Mouse (Mus musculus): Measurements from ENCODE around the gene Cyb5d1. TPM values are rescaled to one million over a fixed set of nuclear protein-coding genes. Genes with fewer than 3 reads are reported as not detected.

Gene Cyb5d1
- polyA plus RNA-seq, 1 experiment from 2014 or later = 43.7 TPM

DNA sequence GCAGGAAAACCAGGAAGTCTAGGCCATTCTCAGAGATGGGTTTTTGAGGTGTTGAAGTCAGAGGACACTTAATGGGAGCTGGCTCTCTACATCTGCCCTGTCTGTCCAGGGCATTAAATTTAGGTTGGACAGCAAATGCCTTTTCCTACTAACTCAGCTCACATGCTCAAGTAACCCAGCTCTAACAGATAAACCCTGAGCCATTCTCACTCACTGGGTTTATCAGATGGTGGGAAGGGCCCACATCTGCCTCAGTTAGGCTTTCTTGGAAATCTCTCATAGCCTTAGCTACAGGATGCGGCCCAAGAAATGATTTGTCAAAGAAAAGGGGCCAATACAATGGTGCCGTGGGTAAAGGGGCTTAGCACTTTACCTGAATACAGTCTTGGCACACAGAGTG is 30.8 kb upstream of the Cyb5d1 start:
- whole genome bisulfite sequencing = 86% methylated on average over 2 of the region's 2 CpGs
- Histone ChIP-seq H3K36me3 (ENCODE audit: control insufficient read depth, insufficient read depth, low read length) (no peaks in the 10 kb centered on the region), H3K4me1 (replicated peaks; ENCODE audit: control insufficient read depth, insufficient read depth, low read length) (0 out of 2 replicates have a peak, but pooled peaks cover under 1% of the 10 kb centered on the region), H3K27me3 (ENCODE audit: control insufficient read depth, insufficient read depth, low read length) (peaks cover 9% of the 10 kb centered on the region), H3K9me3 (ENCODE audit: control insufficient read depth, low read length) (no peaks in the 10 kb centered on the region), H3K9ac (ENCODE audit: low read length) (no peak overlapping the region), H3K4me2 (ENCODE audit: low read depth, low read length, severe bottlenecking) (no peak overlapping the region), H3K4me3 (ENCODE audit: low read depth, low read length) (no peak overlapping the region), H3K27ac (ENCODE audit: low read depth, low read length) (no peak overlapping the region)
- DNase-seq (ENCODE audit: low spot score) (no peak), ATAC-seq (replicated peaks; ENCODE audit: low FRiP score) (no peak)

GRCm38 (mm10) chr11:69423885-69424284 is 28.5 kb upstream of the Cyb5d1 start:
- no peak overlapping the region for H3K9ac ChIP-seq (ENCODE audit: low read length)
- DNase-seq (ENCODE audit: low spot score) (no peak), ATAC-seq (replicated peaks; ENCODE audit: low FRiP score) (no peak)
- H3K4me2 ChIP-seq (ENCODE audit: low read depth, low read length, severe bottlenecking) = no peak overlapping the region
- peaks cover 17% of the 10 kb centered on the region for H3K27me3 ChIP-seq (ENCODE audit: control insufficient read depth, insufficient read depth, low read length)
- H3K4me3 ChIP-seq (ENCODE audit: low read depth, low read length) = no peak overlapping the region
- no peaks in the 10 kb centered on the region for H3K9me3 ChIP-seq (ENCODE audit: control insufficient read depth, low read length)
- H3K36me3 ChIP-seq (ENCODE audit: control insufficient read depth, insufficient read depth, low read length) = no peaks in the 10 kb centered on the region
- peaks cover 15% of the 10 kb centered on the region for H3K4me1 ChIP-seq (replicated peaks; ENCODE audit: control insufficient read depth, insufficient read depth, low read length)
- 81% methylated on average over 6 of the region's 6 CpGs for WGBS
- no peak overlapping the region for H3K27ac ChIP-seq (ENCODE audit: low read depth, low read length)

DNA sequence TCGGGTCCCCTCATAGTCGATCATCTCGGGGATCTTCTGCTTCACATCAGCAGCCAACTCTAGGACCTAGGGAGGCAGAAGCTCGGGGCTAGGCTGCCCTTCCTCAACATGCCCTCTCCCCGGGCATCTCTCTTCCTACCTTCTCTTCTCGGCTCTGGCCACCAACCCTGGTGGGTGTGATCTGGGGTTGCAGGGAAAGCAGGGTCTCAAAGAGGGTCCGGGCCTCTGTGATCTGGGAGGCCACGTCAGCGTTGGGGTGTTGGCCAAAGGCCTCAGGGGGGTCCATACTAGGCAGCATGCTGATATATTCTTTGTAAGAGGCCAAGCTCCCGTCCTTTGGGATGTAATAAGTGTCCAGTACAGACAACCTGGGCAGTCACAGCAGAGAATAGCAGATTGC is 27.4 kb upstream of the Cyb5d1 start:
- H3K4me1 ChIP-seq (replicated peaks; ENCODE audit: control insufficient read depth, insufficient read depth, low read length) = peaks cover 18% of the 10 kb centered on the region
- H3K4me3 ChIP-seq (ENCODE audit: low read depth, low read length) = no peak overlapping the region
- peaks cover 17% of the 10 kb centered on the region for H3K27me3 ChIP-seq (ENCODE audit: control insufficient read depth, insufficient read depth, low read length)
- H3K9me3 ChIP-seq (ENCODE audit: control insufficient read depth, low read length) = no peaks in the 10 kb centered on the region
- no peaks in the 10 kb centered on the region for H3K36me3 ChIP-seq (ENCODE audit: control insufficient read depth, insufficient read depth, low read length)
- no peak for ATAC-seq (replicated peaks; ENCODE audit: low FRiP score)
- 93% methylated on average over 10 of the region's 10 CpGs for WGBS
- no peak overlapping the region for H3K27ac ChIP-seq (ENCODE audit: low read depth, low read length)
- DNase-seq (ENCODE audit: low spot score) = no peak
- no peak overlapping the region for H3K4me2 ChIP-seq (ENCODE audit: low read depth, low read length, severe bottlenecking)
- H3K9ac ChIP-seq (ENCODE audit: low read length) = no peak overlapping the region

- no peak overlapping the region for H3K4me2 ChIP-seq (ENCODE audit: low read depth, low read length, severe bottlenecking)
- 11% methylated on average over 25 of the region's 25 CpGs for WGBS
- peaks cover 17% of the 10 kb centered on the region for H3K27me3 ChIP-seq (ENCODE audit: control insufficient read depth, insufficient read depth, low read length)
- peak; percentile 61 for DNase-seq (ENCODE audit: low spot score)
- no peaks in the 10 kb centered on the region for H3K36me3 ChIP-seq (ENCODE audit: control insufficient read depth, insufficient read depth, low read length)
- no peak overlapping the region for H3K4me3 ChIP-seq (ENCODE audit: low read depth, low read length)
- ATAC-seq (replicated peaks; ENCODE audit: low FRiP score) = no peak
- H3K9ac ChIP-seq (ENCODE audit: low read length) = no peak overlapping the region
- peaks cover 21% of the 10 kb centered on the region for H3K4me1 ChIP-seq (replicated peaks; ENCODE audit: control insufficient read depth, insufficient read depth, low read length)
- H3K9me3 ChIP-seq (ENCODE audit: control insufficient read depth, low read length) = no peaks in the 10 kb centered on the region
- H3K27ac ChIP-seq (ENCODE audit: low read depth, low read length) = no peak overlapping the region
Measured at GRCm38 (mm10) chr11:69421131-69421977, 25.9 kb upstream of the Cyb5d1 start.

DNA sequence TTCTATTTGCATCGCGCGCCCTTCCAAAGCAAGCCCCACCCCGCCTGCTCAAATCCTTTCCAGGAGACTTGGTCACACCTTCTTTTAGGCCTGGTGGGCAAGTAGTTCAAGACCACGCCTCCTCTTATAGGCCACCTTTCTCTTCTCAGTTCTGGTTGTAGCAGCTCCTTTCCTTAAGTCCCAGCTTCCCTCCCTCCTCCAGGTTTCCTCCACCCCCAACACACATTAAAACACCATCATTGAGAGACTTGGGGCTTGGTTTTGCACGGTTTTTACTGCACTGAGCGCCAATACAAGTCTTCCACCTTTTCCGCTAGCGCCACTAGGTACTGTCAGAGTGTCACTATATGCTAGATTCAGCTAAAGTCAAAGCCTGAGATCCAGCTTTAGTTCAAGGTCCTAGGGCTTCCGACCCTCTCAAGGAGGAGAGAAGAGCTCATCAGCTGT is 25.1 kb upstream of the Cyb5d1 start:
- 10% methylated on average over 10 of the region's 10 CpGs for WGBS
- no peak overlapping the region for H3K9ac ChIP-seq (ENCODE audit: low read length)
- H3K27ac ChIP-seq (ENCODE audit: low read depth, low read length) = no peak overlapping the region

DNA sequence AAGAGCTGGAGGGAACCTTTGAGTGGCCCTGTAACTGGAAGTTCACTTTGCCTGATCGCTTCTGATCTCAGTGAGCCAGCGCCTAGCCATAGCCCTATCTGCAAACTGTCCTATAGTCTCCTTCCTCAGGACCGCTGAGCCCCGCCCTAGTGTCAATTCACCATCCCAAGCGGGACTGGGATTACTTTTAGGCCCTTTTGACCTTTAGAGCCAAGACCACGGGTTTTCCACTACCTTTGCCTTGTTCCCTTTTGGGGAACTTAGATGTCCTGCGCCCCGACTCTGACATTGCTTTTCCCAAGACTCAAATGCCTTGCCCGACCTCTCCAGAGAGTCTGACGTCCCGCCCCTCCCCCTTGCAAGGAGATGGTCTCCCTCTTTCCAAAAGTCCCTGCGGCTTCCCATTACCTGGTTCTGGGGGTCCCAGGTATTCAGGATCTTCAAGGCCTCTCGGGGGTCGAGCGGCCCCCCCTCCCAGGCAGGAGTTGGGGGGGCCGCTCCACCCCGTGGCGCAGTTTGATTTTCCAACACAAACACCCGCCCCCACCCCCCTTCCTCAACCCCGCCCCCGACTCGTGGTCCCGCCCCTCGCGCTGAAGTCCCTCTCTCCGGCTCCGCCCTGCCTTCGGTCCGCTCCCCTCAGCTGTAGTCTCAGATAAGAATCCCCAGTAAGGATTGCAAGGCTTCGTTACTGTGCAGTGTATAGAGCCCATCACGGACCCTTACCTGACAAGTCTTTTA is 24.6 kb upstream of the Cyb5d1 start:
- Histone ChIP-seq H3K9ac (ENCODE audit: low read length) (peak overlapping the region; percentile 35; the same call in 1 of the 2 replicates), H3K27me3 (ENCODE audit: control insufficient read depth, insufficient read depth, low read length) (peaks cover 17% of the 10 kb centered on the region), H3K4me1 (replicated peaks; ENCODE audit: control insufficient read depth, insufficient read depth, low read length) (peaks cover 21% of the 10 kb centered on the region), H3K4me3 (ENCODE audit: low read depth, low read length) (peak overlapping the region; percentile 81), H3K4me2 (ENCODE audit: low read depth, low read length, severe bottlenecking) (peak overlapping the region; percentile 99), H3K9me3 (ENCODE audit: control insufficient read depth, low read length) (no peaks in the 10 kb centered on the region), H3K36me3 (ENCODE audit: control insufficient read depth, insufficient read depth, low read length) (no peaks in the 10 kb centered on the region), H3K27ac (ENCODE audit: low read depth, low read length) (peak overlapping the region; percentile 100; the same call in 1 of the 2 replicates)
- no peak for ATAC-seq (replicated peaks; ENCODE audit: low FRiP score)
- 1% methylated on average over 31 of the region's 31 CpGs for WGBS
- DNase-seq (ENCODE audit: low spot score) = peak; percentile 74

More for the DNA sequence above, 25.1 kb upstream of the Cyb5d1 start:
- Histone ChIP-seq H3K4me3 (ENCODE audit: low read depth, low read length) (peak overlapping the region; percentile 81), H3K9me3 (ENCODE audit: control insufficient read depth, low read length) (no peaks in the 10 kb centered on the region), H3K27me3 (ENCODE audit: control insufficient read depth, insufficient read depth, low read length) (peaks cover 17% of the 10 kb centered on the region), H3K36me3 (ENCODE audit: control insufficient read depth, insufficient read depth, low read length) (no peaks in the 10 kb centered on the region), H3K4me2 (ENCODE audit: low read depth, low read length, severe bottlenecking) (peak overlapping the region; percentile 99), H3K4me1 (replicated peaks; ENCODE audit: control insufficient read depth, insufficient read depth, low read length) (peaks cover 21% of the 10 kb centered on the region)
- DNase-seq (ENCODE audit: low spot score) = peak; percentile 45
- ATAC-seq (replicated peaks; ENCODE audit: low FRiP score) = no peak

DNA sequence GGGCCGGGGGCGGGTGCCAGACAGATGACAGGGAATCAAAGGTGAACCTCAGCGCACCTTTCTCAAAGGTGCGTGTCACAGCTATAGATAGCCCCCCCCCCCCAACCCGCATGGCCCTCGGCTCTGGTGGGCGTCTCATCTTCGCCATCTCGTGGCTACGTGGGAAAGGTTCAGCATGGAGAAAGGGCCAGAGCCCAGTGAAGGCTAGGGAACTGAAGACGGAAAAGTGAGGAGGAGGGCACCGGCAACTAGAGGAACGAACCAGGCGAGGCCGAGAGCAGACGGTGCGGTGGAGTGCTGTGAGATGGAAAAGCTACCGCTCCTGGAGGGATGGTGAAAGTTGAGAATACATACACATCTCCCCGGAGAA is 24.0 kb upstream of the Cyb5d1 start:
- no peaks in the 10 kb centered on the region for H3K9me3 ChIP-seq (ENCODE audit: control insufficient read depth, low read length)
- H3K4me2 ChIP-seq (ENCODE audit: low read depth, low read length, severe bottlenecking) = peak overlapping the region; percentile 99
- DNase-seq (ENCODE audit: low spot score) = peak; percentile 75
- peak overlapping the region; percentile 35; the same call in 1 of the 2 replicates for H3K9ac ChIP-seq (ENCODE audit: low read length)
- under 1% methylated on average over 19 of the region's 19 CpGs for WGBS
- peak overlapping the region; percentile 100 for H3K27ac ChIP-seq (ENCODE audit: low read depth, low read length)
- peak overlapping the region; percentile 81 for H3K4me3 ChIP-seq (ENCODE audit: low read depth, low read length)
- peaks cover 23% of the 10 kb centered on the region for H3K4me1 ChIP-seq (replicated peaks; ENCODE audit: control insufficient read depth, insufficient read depth, low read length)
- H3K36me3 ChIP-seq (ENCODE audit: control insufficient read depth, insufficient read depth, low read length) = no peaks in the 10 kb centered on the region
- H3K27me3 ChIP-seq (ENCODE audit: control insufficient read depth, insufficient read depth, low read length) = peaks cover 17% of the 10 kb centered on the region
- ATAC-seq (replicated peaks; ENCODE audit: low FRiP score) = no peak

- H3K9ac ChIP-seq (ENCODE audit: low read length) = peak overlapping the region; percentile 65
- H3K9me3 ChIP-seq (ENCODE audit: control insufficient read depth, low read length) = no peaks in the 10 kb centered on the region
- ATAC-seq (replicated peaks; ENCODE audit: low FRiP score) (peak; percentile 88), DNase-seq (ENCODE audit: low spot score) (peak; percentile 99)
- no peaks in the 10 kb centered on the region for H3K36me3 ChIP-seq (ENCODE audit: control insufficient read depth, insufficient read depth, low read length)
- H3K27me3 ChIP-seq (ENCODE audit: control insufficient read depth, insufficient read depth, low read length) = peaks cover 17% of the 10 kb centered on the region
- peak overlapping the region; percentile 100 for H3K27ac ChIP-seq (ENCODE audit: low read depth, low read length)
- peak overlapping the region; percentile 81 for H3K4me3 ChIP-seq (ENCODE audit: low read depth, low read length)
- H3K4me2 ChIP-seq (ENCODE audit: low read depth, low read length, severe bottlenecking) = peak overlapping the region; percentile 99
- WGBS = under 1% methylated on average over 45 of the region's 45 CpGs
- H3K4me1 ChIP-seq (replicated peaks; ENCODE audit: control insufficient read depth, insufficient read depth, low read length) = peaks cover 29% of the 10 kb centered on the region
Measured at GRCm38 (mm10) chr11:69418481-69419442, 23.3 kb upstream of the Cyb5d1 start.
